Mouse (Mus musculus) CH12.LX (cell line): ENCODE data around the gene Hoxd1. TPM values are rescaled to one million over a fixed set of nuclear protein-coding genes. Genes with fewer than 3 reads are reported as not detected.

Experiments used
- DNase-seq: peaks from one replicate; pipeline ENCODE4 v3.0.0-alpha.2; 2013; ENCODE audit errors: extremely low read depth
- H3K27ac ChIP-seq: 2 replicates; pipeline ENCODE4 v1.5.1; 2012; ENCODE audit warnings: low read depth, mild to moderate bottlenecking, control low read depth, moderate library complexity; ENCODE audit not compliant: insufficient read depth
- H3K27me3 ChIP-seq: replicated peaks from 2 replicates; pipeline ENCODE3; 2012; ENCODE audit warnings: inconsistent platforms
- H3K36me3 ChIP-seq, 2 experiments: replicated peaks in 1 of 2; 2 replicates each; pipeline versions ENCODE3 to v1.6.1; 2012; ENCODE audit warnings: inconsistent platforms in 1 of 2, low read length in 1 of 2, mild to moderate bottlenecking in 1 of 2, mixed read lengths in 1 of 2, moderate library complexity in 1 of 2; ENCODE audit not compliant: control insufficient read depth in 1 of 2, insufficient read depth in 1 of 2
- H3K4me1 ChIP-seq, 2 experiments: 2 replicates each; pipeline ENCODE4 v1.6.1; 2012; ENCODE audit warnings: inconsistent platforms in 1 of 2, moderate library complexity in 1 of 2; ENCODE audit not compliant: insufficient read depth in 2 of 2, control insufficient read depth in 1 of 2
- H3K4me2 ChIP-seq: 2 replicates; pipeline ENCODE4 v1.6.1; 2012; ENCODE audit warnings: low read depth, mild to moderate bottlenecking, control low read depth; ENCODE audit not compliant: poor library complexity, insufficient read depth, severe bottlenecking
- H3K4me3 ChIP-seq, 3 experiments: fragments of 150-350 bp in 1 of 3; sonication (generic) in 1 of 3; replicated peaks in 1 of 3; 2 replicates each; pipeline versions ENCODE3 to v1.5.1; 2011 to 2012; ENCODE audit warnings: low read depth in 2 of 3, low read length in 2 of 3, mild to moderate bottlenecking in 2 of 3, moderate library complexity in 2 of 3, control low read depth in 1 of 3, improper control_type of control experiment in 1 of 3, inconsistent platforms in 1 of 3, mixed read lengths in 1 of 3; ENCODE audit not compliant: poor library complexity in 1 of 3
- H3K79me2 ChIP-seq: replicated peaks from 2 replicates; pipeline ENCODE4 v1.6.1; 2012; ENCODE audit warnings: mild to moderate bottlenecking, moderate library complexity; ENCODE audit not compliant: control insufficient read depth, poor library complexity, insufficient read depth, severe bottlenecking; ENCODE audit errors: extremely low read depth
- H3K9ac ChIP-seq: 2 replicates; pipeline ENCODE4 v1.6.1; 2012; ENCODE audit warnings: low read depth, mild to moderate bottlenecking, control low read depth, moderate library complexity; ENCODE audit not compliant: insufficient read depth
- H3K9me3 ChIP-seq: replicated peaks from 2 replicates; pipeline ENCODE3; 2012; ENCODE audit warnings: low read length, inconsistent platforms, mixed read lengths
- CHD1 ChIP-seq: IDR thresholded peaks from 2 replicates; pipeline ENCODE4 v1.6.1; 2012; ENCODE audit warnings: low read depth, low read length, improper control_type of control experiment, inconsistent platforms
- CTCF ChIP-seq, 2 experiments: IDR thresholded peaks in 1 of 2; conservative IDR thresholded peaks in 1 of 2; 2 replicates each; pipeline ENCODE4 v1.5.1; 2011 to 2012; ENCODE audit warnings: low read depth in 2 of 2, low read length in 2 of 2, improper control_type of control experiment in 1 of 2, inconsistent platforms in 1 of 2, mild to moderate bottlenecking in 1 of 2, moderate library complexity in 1 of 2
- ELF1 ChIP-seq: IDR thresholded peaks from 2 replicates; pipeline ENCODE4 v1.6.1; 2014; ENCODE audit warnings: low read depth, mild to moderate bottlenecking, inconsistent platforms, low read length, improper control_type of control experiment
- IRF4 ChIP-seq: IDR thresholded peaks from 2 replicates; pipeline ENCODE4 v1.6.1; 2014; ENCODE audit warnings: low read depth, mild to moderate bottlenecking, inconsistent platforms, low read length, improper control_type of control experiment
- JUN ChIP-seq: IDR thresholded peaks from 2 replicates; pipeline ENCODE4 v1.6.1; 2011; ENCODE audit warnings: low read depth, mild to moderate bottlenecking, low read length, improper control_type of control experiment, moderate library complexity; ENCODE audit not compliant: insufficient read depth
- JUND ChIP-seq: conservative IDR thresholded peaks from 2 replicates; pipeline ENCODE4 v1.6.1; 2011; ENCODE audit warnings: low read depth, low read length, improper control_type of control experiment
- MAZ ChIP-seq: IDR thresholded peaks from 2 replicates; pipeline ENCODE4 v1.6.1; 2012; ENCODE audit warnings: low read depth, mild to moderate bottlenecking, inconsistent platforms, low read length, improper control_type of control experiment, moderate library complexity
- MEF2A ChIP-seq: IDR thresholded peaks from 2 replicates; pipeline ENCODE4 v1.6.1; 2014; ENCODE audit warnings: low read depth, mild to moderate bottlenecking, inconsistent platforms, low read length, improper control_type of control experiment, borderline replicate concordance
- MXI1 ChIP-seq: IDR thresholded peaks from 2 replicates; pipeline ENCODE4 v1.6.1; 2011; ENCODE audit warnings: mild to moderate bottlenecking, low read depth, low read length, improper control_type of control experiment
- MYC ChIP-seq: IDR thresholded peaks from 2 replicates; pipeline ENCODE4 v1.6.1; 2011; ENCODE audit warnings: low read depth, mild to moderate bottlenecking, improper control_type of control experiment, low read length
- NELFE ChIP-seq: IDR thresholded peaks from 2 replicates; pipeline ENCODE4 v1.6.1; 2011; ENCODE audit warnings: low read depth, low read length, improper control_type of control experiment
- POLR2AphosphoS2 ChIP-seq: IDR thresholded peaks from 2 replicates; pipeline ENCODE4 v1.6.1; 2011; ENCODE audit warnings: low read depth, low read length, improper control_type of control experiment
- USF2 ChIP-seq: conservative IDR thresholded peaks from 2 replicates; pipeline ENCODE4 v1.6.1; 2011; ENCODE audit warnings: low read depth, low read length, improper control_type of control experiment
- ZC3H11A ChIP-seq: IDR thresholded peaks from 2 replicates; pipeline ENCODE4 v1.6.1; 2012; ENCODE audit warnings: low read depth, mild to moderate bottlenecking, inconsistent platforms, low read length, improper control_type of control experiment
- ZMIZ1 ChIP-seq: IDR thresholded peaks from 2 replicates; pipeline ENCODE4 v1.6.1; 2012; ENCODE audit warnings: low read depth, mild to moderate bottlenecking, inconsistent platforms, low read length, improper control_type of control experiment
- dilution Hi-C: fragments of 300-500 bp; cut with MboI; formaldehyde crosslinking; loops from 2 replicates; pipeline ENCODE4 v1.14.3; 2020; ENCODE audit warnings: low sequenced_read_pairs; ENCODE audit not compliant: extremely low pct_unique_long_range_greater_than_20kb, extremely low pct_ligation_motif_present
- in situ Hi-C: fragments of 300-500 bp; cut with MboI; formaldehyde crosslinking; loops from 3 replicates; pipeline ENCODE4 v1.14.3; 2019; ENCODE audit warnings: low sequenced_read_pairs, low pct_ligation_motif_present, low pct_unique_long_range_greater_than_20kb, mixed read lengths
- polyA plus RNA-seq: library from polyadenylated mRNA; unstranded; fragments of >175 nt; gene quantifications from 2 replicates; pipeline ENCODE4 v1.2.1, GENCODE M21; 2012; ENCODE audit warnings: low read depth; ENCODE audit not compliant: insufficient read length
- total RNA-seq, 2 experiments: library from RNA; depleted of rRNA; stranded (reverse); fragments of 300-350 nt in 1 of 2; fragments of >200 nt in 1 of 2; gene quantifications; 2 replicates each; pipeline ENCODE4 v1.2.3; 2012 to 2014

Gene Hoxd1
- total and polyA plus RNA-seq, 3 experiments, result not detected

DNA sequence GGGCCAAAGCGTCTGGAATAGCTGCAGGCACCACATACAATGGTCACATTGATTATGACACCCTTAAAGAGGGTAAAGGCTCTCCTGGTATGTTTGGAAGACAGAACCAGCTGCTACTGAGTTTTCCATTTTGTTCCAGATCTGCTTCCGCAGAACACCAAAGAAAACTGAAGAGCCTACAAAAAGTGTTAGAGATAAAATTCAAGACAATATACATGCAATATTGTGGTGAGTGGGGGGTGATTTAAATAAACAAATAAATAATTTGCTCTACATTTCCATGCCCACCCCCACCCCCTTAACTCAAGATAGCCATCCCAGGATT lies 23.3 kb upstream of the Hoxd1 start:
- TF ChIP-seq JUN (no peak), JUND (no peak)
- DNase-seq, result no peak
- dilution Hi-C loops (no loop called here), in situ Hi-C loops (no loop called here)
- no peaks in the 10 kb centered on the region for H3K27me3 ChIP-seq
- H3K27ac ChIP-seq, result no peak overlapping the region
- H3K36me3 ChIP-seq, result peaks cover 7 to 30% of the 10 kb centered on the region in 2 experiments
- H3K4me1 ChIP-seq, result peaks cover 14 to 27% of the 10 kb centered on the region in 2 experiments
- H3K4me2 ChIP-seq, result no peak overlapping the region; the same call in 1 of the 2 replicates
- H3K9ac ChIP-seq, result no peak overlapping the region
- no peaks in the 10 kb centered on the region for H3K79me2 ChIP-seq
- peaks cover 16% of the 10 kb centered on the region for H3K9me3 ChIP-seq
- H3K4me3 ChIP-seq, result no peak overlapping the region

DNA sequence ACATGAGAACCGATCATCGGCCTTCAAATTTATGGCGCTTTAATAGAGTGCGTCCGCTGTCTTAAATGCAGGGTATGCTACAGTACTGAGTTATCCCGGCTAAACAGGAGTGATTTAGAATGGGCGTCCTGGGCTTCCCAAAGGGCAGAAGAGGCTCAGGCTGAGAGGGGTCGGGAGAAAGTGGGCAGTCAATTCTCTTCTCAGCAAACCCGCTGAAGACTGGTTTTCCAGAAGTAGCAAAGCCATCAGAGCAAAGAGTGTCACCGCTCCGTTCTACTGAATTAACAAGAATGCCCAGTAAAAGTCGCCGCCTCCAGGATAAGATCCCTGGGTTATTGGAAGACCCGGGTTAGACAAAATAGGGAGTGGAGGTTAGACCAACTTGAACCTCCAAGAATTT lies 22.9 kb upstream of the Hoxd1 start:
- DNase-seq, result no peak
- H3K9me3 ChIP-seq, result peaks cover 16% of the 10 kb centered on the region
- TF ChIP-seq POLR2AphosphoS2 (no peak), IRF4 (no peak), JUN (no peak), MEF2A (no peak), ZMIZ1 (no peak), ELF1 (no peak), MAZ (no peak), USF2 (no peak), MXI1 (no peak), CHD1 (no peak), CTCF (conservative IDR thresholded peaks at IDR 0.05 in 1 of 2, IDR thresholded peaks at IDR 0.05 in 1 of 2; ENCODE audit: low read depth in 2 of 2, low read length in 2 of 2) (no peak), ZC3H11A (no peak), MYC (no peak), NELFE (no peak)
- H3K4me2 ChIP-seq, result no peak overlapping the region
- H3K27ac ChIP-seq, result no peak overlapping the region
- dilution Hi-C loops, result no loop called here
- no peak overlapping the region for H3K9ac ChIP-seq
- H3K27me3 ChIP-seq, result no peaks in the 10 kb centered on the region
- H3K36me3 ChIP-seq, result peaks cover 7 to 26% of the 10 kb centered on the region in 2 experiments
- H3K79me2 ChIP-seq, result no peaks in the 10 kb centered on the region
- in situ Hi-C loops, result no loop called here
- peaks cover 14 to 27% of the 10 kb centered on the region in 2 experiments for H3K4me1 ChIP-seq
- H3K4me3 ChIP-seq, result no peak overlapping the region
